Mouse (Mus musculus) ES-Bruce4 (cell line): ENCODE data around the gene Ttc39a.

Experiments
- CTCF ChIP-seq: IDR thresholded peaks from one replicate; pipeline ENCODE4 v1.8.1; 2011; ENCODE audit warnings: low read depth, low read length
- POLR2A ChIP-seq: IDR thresholded peaks from one replicate; pipeline ENCODE4 v1.8.1; 2011; ENCODE audit warnings: low read length; ENCODE audit not compliant: insufficient read depth

DNA sequence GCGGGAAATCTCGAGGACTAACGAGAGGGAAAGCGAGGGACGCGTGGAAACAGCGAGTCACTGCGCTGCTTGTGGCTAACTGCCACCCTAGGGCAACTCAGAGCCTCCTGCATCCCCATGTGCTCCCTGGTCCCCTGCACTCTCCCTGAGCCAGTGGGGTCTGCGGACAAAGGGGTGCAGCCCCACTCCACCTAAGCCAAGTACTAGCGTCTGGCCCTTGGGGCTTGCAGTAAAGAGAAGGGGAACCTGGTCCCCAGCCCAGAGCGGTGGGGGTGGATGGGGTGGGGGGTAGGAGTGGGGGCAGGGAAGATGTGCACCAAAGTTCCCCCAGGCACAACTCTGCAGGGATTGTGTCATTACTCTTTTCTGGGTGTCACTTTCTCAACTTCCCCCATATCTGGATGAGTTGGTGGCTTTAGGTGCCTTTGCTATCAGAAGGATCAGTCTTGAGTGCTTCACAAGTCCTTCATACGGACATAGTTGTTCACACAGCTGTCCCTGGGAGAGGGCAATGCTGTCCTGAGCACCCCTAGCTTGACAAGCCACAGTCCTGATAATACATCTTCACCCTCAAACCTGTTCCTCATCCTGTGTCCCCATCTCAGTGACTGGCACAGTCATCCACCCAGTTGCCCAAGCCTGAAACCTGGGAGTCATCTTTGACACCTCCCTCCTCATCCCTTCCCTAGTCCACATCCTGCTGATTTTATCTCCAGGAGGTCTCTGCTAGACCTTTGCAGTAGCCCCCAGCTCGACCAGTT is 11.9 kb upstream of the Ttc39a start:
- TF ChIP-seq POLR2A (no peak), CTCF (no peak)
